Mouse (Mus musculus): Measurements from ENCODE around the gene Dock4. TPM values are rescaled to one million over a fixed set of nuclear protein-coding genes. Genes with fewer than 3 reads are reported as not detected.

The Dock4 gene
- total RNA-seq, 2 experiments from 2014 or later = 21.6 to 29.7 TPM

GRCm38 (mm10) chr12:40655861-40656260 lies 210.1 kb downstream of the Dock4 start:
- DNase-seq = no peak

GRCm38 (mm10) chr12:40656438-40656837 lies 210.7 kb downstream of the Dock4 start:
- no peak for DNase-seq

- no peak for DNase-seq
Observed at GRCm38 (mm10) chr12:40657229-40657885, 211.6 kb downstream of the Dock4 start.

GRCm38 (mm10) chr12:40659689-40660088 lies 213.9 kb downstream of the Dock4 start:
- DNase-seq = no peak

- DNase-seq = no peak
Observed at GRCm38 (mm10) chr12:40669460-40669859, 223.7 kb downstream of the Dock4 start.

GRCm38 (mm10) chr12:40670766-40671165 lies 225.0 kb downstream of the Dock4 start:
- no peak for DNase-seq

- DNase-seq = no peak
Observed at GRCm38 (mm10) chr12:40679713-40680112, 234.0 kb downstream of the Dock4 start.

- DNase-seq = no peak
Observed at GRCm38 (mm10) chr12:40680551-40680950, 234.8 kb downstream of the Dock4 start.

- no peak for DNase-seq
Observed at GRCm38 (mm10) chr12:40691444-40691843, 245.7 kb downstream of the Dock4 start.

- DNase-seq = no peak
Observed at GRCm38 (mm10) chr12:40694082-40694721, 248.4 kb downstream of the Dock4 start.

- DNase-seq = no peak
Observed at GRCm38 (mm10) chr12:40698330-40698729, 252.6 kb downstream of the Dock4 start.

GRCm38 (mm10) chr12:40702233-40702792 lies 256.6 kb downstream of the Dock4 start:
- no peak for DNase-seq

- DNase-seq = no peak
Observed at GRCm38 (mm10) chr12:40704296-40704695, 258.5 kb downstream of the Dock4 start.

GRCm38 (mm10) chr12:40707108-40707507 lies 261.4 kb downstream of the Dock4 start:
- no peak for DNase-seq

GRCm38 (mm10) chr12:40709094-40709493 lies 263.3 kb downstream of the Dock4 start:
- DNase-seq = no peak

- no peak for DNase-seq
Observed at GRCm38 (mm10) chr12:40712235-40712634, 266.5 kb downstream of the Dock4 start.

- no peak for DNase-seq
Observed at GRCm38 (mm10) chr12:40714288-40714687, 268.5 kb downstream of the Dock4 start.

- no peak for DNase-seq
Observed at GRCm38 (mm10) chr12:40715174-40715573, 269.4 kb downstream of the Dock4 start.

- no peak for DNase-seq
Observed at GRCm38 (mm10) chr12:40728373-40728772, 282.6 kb downstream of the Dock4 start.

GRCm38 (mm10) chr12:40730756-40731155 lies 285.0 kb downstream of the Dock4 start:
- no peak for DNase-seq

GRCm38 (mm10) chr12:40745501-40745900 lies 299.7 kb downstream of the Dock4 start:
- no peak for DNase-seq

- DNase-seq = no peak
Observed at GRCm38 (mm10) chr12:40746081-40746480, 300.3 kb downstream of the Dock4 start.

GRCm38 (mm10) chr12:40759281-40759680 lies 313.5 kb downstream of the Dock4 start:
- DNase-seq = no peak

All from gastrocnemius, postnatal 10 days (tissue).